Mouse (Mus musculus): Measurements from ENCODE around the gene H3f3a.
A peak's percentile ranks its signal among the peaks of the same experiment; 100 is the strongest.

Gene H3f3a

GRCm38 (mm10) chr1:180762180-180762579, 51.6 kb downstream of the H3f3a start:
- peak; percentile 57 for DNase-seq (ENCODE audit: low read depth, low spot score)

GRCm38 (mm10) chr1:180757956-180758520, 55.7 kb downstream of the H3f3a start:
- DNase-seq (ENCODE audit: low read depth, low spot score), result no peak

- DNase-seq (ENCODE audit: low read depth, low spot score), result no peak
Measured at GRCm38 (mm10) chr1:180757252-180757955, 56.3 kb downstream of the H3f3a start.

- no peak for DNase-seq (ENCODE audit: low read depth, low spot score)
Measured at GRCm38 (mm10) chr1:180756711-180757110, 57.0 kb downstream of the H3f3a start.

- DNase-seq (ENCODE audit: low read depth, low spot score), result no peak
Measured at GRCm38 (mm10) chr1:180754376-180754775, 59.4 kb downstream of the H3f3a start.

GRCm38 (mm10) chr1:180752115-180752514, 61.6 kb downstream of the H3f3a start:
- no peak for DNase-seq (ENCODE audit: low read depth, low spot score)
